Mouse (Mus musculus): ENCODE data around the gene Kdsr. TPM values are rescaled to one million over a fixed set of nuclear protein-coding genes. Genes with fewer than 3 reads are reported as not detected.
"Not testable (repeated sequence)": the region's sequence is repeated elsewhere in the genome, so short reads cannot be mapped to it uniquely, and the experiment has no call there.

Kdsr gene
- polyA plus RNA-seq, 1 experiment from 2014 or later = 8.7 TPM

DNA sequence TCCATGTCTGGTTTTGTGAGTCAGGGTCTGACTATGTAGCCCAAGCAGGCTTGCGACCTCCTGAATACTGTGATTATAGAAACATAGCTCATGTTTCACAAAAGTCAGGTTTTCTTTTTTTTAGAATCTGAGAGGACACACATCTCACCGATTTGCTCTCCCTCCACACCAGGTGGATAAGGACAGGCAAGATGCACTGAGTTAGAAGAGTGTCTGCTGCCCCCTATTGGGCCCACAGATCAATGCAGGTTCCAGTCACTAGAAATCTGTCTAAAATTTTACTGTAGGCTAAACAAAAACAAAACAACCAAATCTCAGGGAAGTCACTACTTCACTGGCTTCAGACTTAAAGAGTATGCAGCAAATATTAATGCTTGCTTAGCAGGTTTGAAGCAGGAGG, 23.9 kb downstream of the Kdsr start:
- Histone ChIP-seq H3K9ac (no peak overlapping the region), H3K9me3 (no peaks in the 10 kb centered on the region), H3K27me3 (replicated peaks) (no peaks in the 10 kb centered on the region), H3K27ac (no peak overlapping the region), H3K4me3 (no peak overlapping the region), H3K4me2 (replicated peaks) (no peak overlapping the region), H3K4me1 (no peaks in the 10 kb centered on the region), H3K36me3 (no peaks in the 10 kb centered on the region)
- ATAC-seq (ENCODE audit: low FRiP score, low read depth) = no peak
- WGBS = 63% methylated on average over 2 of the region's 2 CpGs

- 30% methylated on average over 5 of the region's 5 CpGs for WGBS
These were observed 37.5 kb downstream of the Kdsr start for GRCm38 (mm10) chr1:106722061-106722460.

DNA sequence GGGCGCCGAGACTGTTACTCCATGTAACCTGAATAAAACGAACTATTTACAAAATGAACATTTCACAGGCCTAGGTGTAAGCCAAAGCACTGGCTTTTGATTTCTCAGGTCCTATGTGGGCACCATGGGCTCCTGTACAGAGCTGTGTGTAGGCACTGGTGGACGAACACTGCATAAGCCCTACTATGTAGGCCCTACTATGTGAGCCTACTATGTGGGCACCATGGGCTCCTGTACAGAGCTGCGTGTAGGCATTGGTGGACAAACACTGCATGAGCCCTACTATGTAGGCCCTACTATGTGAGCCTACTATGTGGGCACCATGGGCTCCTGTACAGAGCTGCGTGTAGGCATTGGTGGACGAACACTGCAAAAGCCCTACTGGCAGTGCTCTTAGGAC, 41.8 kb downstream of the Kdsr start:
- 79% methylated on average over 7 of the region's 7 CpGs for WGBS
- not testable (repeated sequence) for H3K4me3 ChIP-seq; H3K36me3 ChIP-seq; H3K4me1 ChIP-seq; H3K9me3 ChIP-seq; H3K9ac ChIP-seq; ATAC-seq (ENCODE audit: low FRiP score, low read depth); H3K27me3 ChIP-seq (replicated peaks); H3K27ac ChIP-seq; H3K4me2 ChIP-seq (replicated peaks)

More at GRCm38 (mm10) chr1:106722061-106722460, 37.5 kb downstream of the Kdsr start:
- Histone ChIP-seq H3K4me2 (replicated peaks) (no peak overlapping the region), H3K9me3 (no peaks in the 10 kb centered on the region), H3K4me3 (no peak overlapping the region), H3K4me1 (no peaks in the 10 kb centered on the region), H3K27ac (no peak overlapping the region), H3K36me3 (0 out of 2 replicates have a peak, but pooled peaks cover 2% of the 10 kb centered on the region), H3K9ac (no peak overlapping the region), H3K27me3 (replicated peaks) (no peaks in the 10 kb centered on the region)
- ATAC-seq (ENCODE audit: low FRiP score, low read depth) = no peak

GRCm38 (mm10) chr1:106717071-106717601, 42.4 kb downstream of the Kdsr start:
- no peak for ATAC-seq (ENCODE audit: low FRiP score, low read depth)
- Histone ChIP-seq H3K27ac (no peak overlapping the region), H3K9ac (no peak overlapping the region), H3K36me3 (no peaks in the 10 kb centered on the region), H3K9me3 (no peaks in the 10 kb centered on the region), H3K4me3 (no peak overlapping the region), H3K4me2 (replicated peaks) (no peak overlapping the region), H3K4me1 (peaks cover 5% of the 10 kb centered on the region), H3K27me3 (replicated peaks) (no peaks in the 10 kb centered on the region)
- 34% methylated on average over 7 of the region's 7 CpGs for whole genome bisulfite sequencing

DNA sequence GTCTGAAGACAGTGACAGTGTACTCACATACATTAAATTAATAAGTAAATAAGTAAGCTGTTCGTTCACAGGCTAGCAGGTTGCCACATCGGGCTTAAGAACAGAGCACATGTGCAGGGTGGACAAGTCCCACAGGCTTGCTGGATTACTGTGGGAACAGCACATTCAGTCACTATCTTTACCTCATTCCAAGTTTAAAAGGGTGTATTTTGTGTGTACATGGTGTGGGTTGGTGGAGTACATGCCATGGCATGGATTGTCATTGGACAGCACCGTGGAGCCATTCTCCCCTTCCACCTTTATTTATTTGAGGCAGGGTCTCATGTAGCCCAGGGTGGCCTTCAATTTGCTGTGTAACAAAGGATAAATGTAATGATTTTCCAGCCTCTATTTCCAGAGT, 43.4 kb downstream of the Kdsr start:
- 95% methylated on average over 3 of the region's 3 CpGs for WGBS
- Histone ChIP-seq H3K4me2 (replicated peaks) (no peak overlapping the region), H3K36me3 (no peaks in the 10 kb centered on the region), H3K9me3 (no peaks in the 10 kb centered on the region), H3K4me1 (peaks cover 10% of the 10 kb centered on the region), H3K9ac (no peak overlapping the region), H3K4me3 (no peak overlapping the region), H3K27me3 (replicated peaks) (no peaks in the 10 kb centered on the region), H3K27ac (no peak overlapping the region)
- ATAC-seq (ENCODE audit: low FRiP score, low read depth) = no peak

DNA sequence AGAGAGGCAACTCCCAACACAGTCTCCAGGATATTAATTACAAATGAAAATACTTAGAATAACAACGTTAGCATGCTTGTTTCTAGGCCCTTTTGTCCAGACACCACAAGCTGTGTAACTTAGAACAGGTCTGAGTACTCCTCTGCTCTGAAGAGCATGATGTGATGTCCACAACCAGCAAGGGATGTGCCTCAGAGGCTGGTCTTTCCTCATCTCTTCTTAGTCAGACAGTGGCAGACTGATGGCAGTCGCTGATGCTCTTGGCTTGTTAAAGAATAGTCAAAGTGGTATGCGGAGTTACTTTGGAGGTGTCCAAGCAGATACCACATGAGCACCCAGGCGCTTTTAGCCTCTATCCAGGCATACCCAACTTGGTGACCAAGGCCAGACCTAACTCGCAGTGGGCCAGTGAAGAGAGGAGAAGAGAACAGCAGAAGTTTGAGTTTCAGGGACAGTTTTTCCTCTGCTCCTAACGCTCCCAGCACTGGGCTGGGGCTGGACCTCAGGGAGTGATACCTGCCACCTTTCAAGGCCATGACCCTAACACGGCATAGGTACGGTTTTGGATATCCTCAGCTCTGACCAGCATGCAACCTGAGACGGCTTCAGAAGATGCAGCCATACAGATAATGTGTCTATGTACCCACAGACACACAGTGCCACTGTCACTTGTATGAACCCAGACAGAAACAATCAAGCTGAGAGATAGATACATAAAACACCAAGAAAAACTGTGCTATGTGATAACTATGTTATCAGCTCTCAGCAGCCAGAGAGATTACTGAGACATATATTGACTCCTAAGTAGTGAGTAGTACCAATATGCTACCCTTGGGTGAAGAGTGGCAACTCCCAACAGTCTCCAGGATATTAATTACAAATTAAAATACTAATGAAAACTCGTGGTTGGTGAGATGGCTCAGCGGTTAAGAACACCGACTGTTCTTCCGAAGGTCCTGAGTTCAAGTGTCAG, 44.1 kb downstream of the Kdsr start:
- H3K27ac ChIP-seq = no peak overlapping the region
- WGBS = 87% methylated on average over 13 of the region's 13 CpGs
- H3K4me2 ChIP-seq (replicated peaks) = 0 out of 2 replicates have a peak overlapping the region, but pooled peaks have one; percentile 88
- H3K27me3 ChIP-seq (replicated peaks) = no peaks in the 10 kb centered on the region
- no peaks in the 10 kb centered on the region for H3K36me3 ChIP-seq
- H3K4me3 ChIP-seq = no peak overlapping the region
- ATAC-seq (ENCODE audit: low FRiP score, low read depth) = no peak
- no peaks in the 10 kb centered on the region for H3K9me3 ChIP-seq
- peaks cover 10% of the 10 kb centered on the region for H3K4me1 ChIP-seq
- H3K9ac ChIP-seq = no peak overlapping the region

DNA sequence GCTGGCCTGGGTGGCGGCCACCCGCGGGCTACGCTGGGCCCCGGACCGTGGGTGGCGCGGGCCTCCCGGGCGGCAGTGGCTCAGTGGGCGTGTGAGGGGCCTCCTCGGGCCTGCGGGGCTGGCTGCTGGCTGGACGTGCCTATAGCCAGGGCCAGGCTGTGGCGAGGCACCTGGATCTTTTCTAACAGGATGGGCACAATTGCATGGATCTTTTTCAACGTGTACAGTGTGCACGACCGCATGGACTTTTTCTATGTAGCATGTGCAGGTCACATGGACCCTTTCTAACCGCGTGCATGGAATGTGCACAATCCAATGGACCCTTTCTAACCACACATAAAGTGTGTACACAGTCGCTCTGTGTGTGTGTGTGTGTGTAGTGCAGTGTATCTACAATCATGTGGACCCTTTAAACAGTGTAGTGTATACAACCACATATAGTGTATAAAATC, 45.0 kb downstream of the Kdsr start:
- Histone ChIP-seq H3K36me3 (no peaks in the 10 kb centered on the region), H3K4me2 (replicated peaks) (peak overlapping the region; percentile 88), H3K27me3 (replicated peaks) (no peaks in the 10 kb centered on the region), H3K4me1 (peaks cover 10% of the 10 kb centered on the region), H3K9me3 (no peaks in the 10 kb centered on the region), H3K27ac (peak overlapping the region; percentile 74), H3K9ac (peak overlapping the region; percentile 86), H3K4me3 (peak overlapping the region; percentile 77)
- 7% methylated on average over 21 of the region's 21 CpGs for WGBS
- peak; percentile 79 for ATAC-seq (ENCODE audit: low FRiP score, low read depth)

DNA sequence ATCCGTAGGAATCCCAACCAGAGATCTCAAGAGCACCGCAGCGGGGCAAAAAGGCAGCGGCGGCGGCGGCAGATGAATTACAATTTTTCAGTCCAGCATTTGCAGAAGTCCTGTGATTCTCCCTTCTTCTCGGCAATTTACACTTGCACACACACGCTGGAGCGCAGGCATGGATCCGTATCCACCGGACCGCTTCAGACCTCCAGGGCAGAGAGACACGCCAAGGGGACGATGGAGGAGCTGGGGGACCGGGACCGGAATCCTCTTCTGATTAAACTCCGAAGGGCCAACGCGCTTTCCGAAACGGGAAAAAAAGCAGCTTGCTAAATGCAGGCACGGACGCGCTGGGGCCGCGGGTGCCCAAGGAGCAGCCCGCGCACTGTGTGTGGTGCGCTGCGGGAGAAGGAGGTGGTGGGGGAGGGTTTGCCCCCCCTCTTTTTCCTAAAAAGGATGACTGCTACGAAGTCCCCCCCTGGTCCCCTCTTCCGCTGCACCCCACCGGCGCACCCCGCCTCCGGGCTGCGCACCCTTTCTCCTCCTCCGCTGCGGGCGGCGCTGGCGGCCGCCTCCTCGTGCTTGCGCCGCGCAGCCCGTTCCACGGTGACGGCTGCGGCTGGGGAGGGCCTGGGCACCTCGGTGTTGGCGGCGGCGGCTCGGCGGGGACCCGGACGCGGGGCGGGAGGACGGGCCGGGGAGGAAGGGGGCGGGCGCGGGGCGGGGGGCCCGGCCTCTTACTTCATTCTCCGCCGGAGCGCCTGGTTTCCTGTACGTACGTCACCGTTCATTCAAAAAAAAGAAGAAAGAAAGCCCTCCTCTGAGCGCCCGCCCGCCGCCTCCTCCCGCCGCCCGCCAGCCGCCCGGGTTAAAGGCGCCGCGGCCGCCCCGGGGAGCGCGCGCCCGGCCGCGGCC, 45.7 kb downstream of the Kdsr start, which contains the start of gene Bcl2:
Gene Bcl2, minus strand, starts transcription at position 654 of the 909 bp plus-strand sequence.
- H3K4me1 ChIP-seq = peaks cover 10% of the 10 kb centered on the region
- no peaks in the 10 kb centered on the region for H3K9me3 ChIP-seq
- no peaks in the 10 kb centered on the region for H3K36me3 ChIP-seq
- H3K27ac ChIP-seq = peak within 1 kb of the TSS; percentile 74
- H3K4me3 ChIP-seq = peak within 1 kb of the TSS; percentile 77
- H3K4me2 ChIP-seq (replicated peaks) = peak within 1 kb of the TSS; percentile 88
- no peaks in the 10 kb centered on the region for H3K27me3 ChIP-seq (replicated peaks)
- H3K9ac ChIP-seq = peak within 1 kb of the TSS; percentile 86
- whole genome bisulfite sequencing = under 1% methylated on average over 91 of the region's 95 CpGs
- peak; percentile 81 for ATAC-seq (ENCODE audit: low FRiP score, low read depth)

- no peak for ATAC-seq (ENCODE audit: low FRiP score, low read depth)
These were observed 47.2 kb downstream of the Kdsr start for GRCm38 (mm10) chr1:106712330-106712729.

GRCm38 (mm10) chr1:106711356-106712125, 48.0 kb downstream of the Kdsr start:
- Histone ChIP-seq H3K27me3 (replicated peaks) (no peaks in the 10 kb centered on the region), H3K9ac (no peak overlapping the region), H3K4me2 (replicated peaks) (peak overlapping the region; percentile 88), H3K4me3 (peak overlapping the region; percentile 41), H3K27ac (no peak overlapping the region), H3K4me1 (peaks cover 10% of the 10 kb centered on the region), H3K36me3 (no peaks in the 10 kb centered on the region), H3K9me3 (no peaks in the 10 kb centered on the region)
- no peak for ATAC-seq (ENCODE audit: low FRiP score, low read depth)
- WGBS = 79% methylated on average over 12 of the region's 12 CpGs

More at GRCm38 (mm10) chr1:106712330-106712729, 47.2 kb downstream of the Kdsr start:
- Histone ChIP-seq H3K36me3 (no peaks in the 10 kb centered on the region), H3K27ac (no peak overlapping the region), H3K9ac (peak overlapping the region; percentile 51), H3K4me3 (peak overlapping the region; percentile 41), H3K4me2 (replicated peaks) (peak overlapping the region; percentile 88), H3K4me1 (peaks cover 10% of the 10 kb centered on the region), H3K9me3 (no peaks in the 10 kb centered on the region), H3K27me3 (replicated peaks) (no peaks in the 10 kb centered on the region)
- 9% methylated on average over 22 of the region's 22 CpGs for WGBS

- Histone ChIP-seq H3K9me3 (no peaks in the 10 kb centered on the region), H3K4me2 (replicated peaks) (no peak overlapping the region; the same call in 1 of the 2 replicates), H3K4me1 (peaks cover 10% of the 10 kb centered on the region), H3K27me3 (replicated peaks) (no peaks in the 10 kb centered on the region), H3K9ac (no peak overlapping the region), H3K36me3 (no peaks in the 10 kb centered on the region), H3K4me3 (no peak overlapping the region), H3K27ac (no peak overlapping the region)
- no peak for ATAC-seq (ENCODE audit: low FRiP score, low read depth)
- WGBS = 87% methylated on average over 7 of the region's 7 CpGs
These were observed 49.3 kb downstream of the Kdsr start for GRCm38 (mm10) chr1:106710202-106710601.

Measured in neural tube, embryonic 12.5 days (tissue).